Mouse (Mus musculus): Measurements from ENCODE around the gene March10.

The March10 gene

DNA sequence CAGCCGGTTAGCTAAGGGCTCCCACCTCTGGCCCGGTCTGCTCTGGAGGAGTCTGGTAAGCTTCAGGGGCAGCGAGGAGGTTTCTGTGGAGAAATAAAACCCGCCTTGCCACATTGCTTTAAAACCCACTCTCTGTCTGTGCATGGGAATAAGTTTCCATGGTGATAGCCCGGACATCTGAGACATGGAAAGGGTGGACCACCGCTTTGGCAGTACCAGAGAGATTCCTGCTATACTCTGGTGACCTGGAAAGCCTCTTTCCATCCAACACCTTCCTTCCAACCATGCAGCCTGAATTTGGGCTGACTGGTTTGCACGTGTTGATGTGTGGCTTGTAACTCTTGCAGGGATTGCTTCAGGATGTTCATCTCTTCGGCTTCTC lies 142.9 kb downstream of the March10 start:
- no peak for DNase-seq (ENCODE audit: low read depth, low spot score)

- no peak for DNase-seq (ENCODE audit: low read depth, low spot score)
Observed at GRCm38 (mm10) chr11:105312972-105313632, 143.4 kb downstream of the March10 start.

GRCm38 (mm10) chr11:105312311-105312942 lies 144.1 kb downstream of the March10 start:
- DNase-seq (ENCODE audit: low read depth, low spot score), result no peak

DNA sequence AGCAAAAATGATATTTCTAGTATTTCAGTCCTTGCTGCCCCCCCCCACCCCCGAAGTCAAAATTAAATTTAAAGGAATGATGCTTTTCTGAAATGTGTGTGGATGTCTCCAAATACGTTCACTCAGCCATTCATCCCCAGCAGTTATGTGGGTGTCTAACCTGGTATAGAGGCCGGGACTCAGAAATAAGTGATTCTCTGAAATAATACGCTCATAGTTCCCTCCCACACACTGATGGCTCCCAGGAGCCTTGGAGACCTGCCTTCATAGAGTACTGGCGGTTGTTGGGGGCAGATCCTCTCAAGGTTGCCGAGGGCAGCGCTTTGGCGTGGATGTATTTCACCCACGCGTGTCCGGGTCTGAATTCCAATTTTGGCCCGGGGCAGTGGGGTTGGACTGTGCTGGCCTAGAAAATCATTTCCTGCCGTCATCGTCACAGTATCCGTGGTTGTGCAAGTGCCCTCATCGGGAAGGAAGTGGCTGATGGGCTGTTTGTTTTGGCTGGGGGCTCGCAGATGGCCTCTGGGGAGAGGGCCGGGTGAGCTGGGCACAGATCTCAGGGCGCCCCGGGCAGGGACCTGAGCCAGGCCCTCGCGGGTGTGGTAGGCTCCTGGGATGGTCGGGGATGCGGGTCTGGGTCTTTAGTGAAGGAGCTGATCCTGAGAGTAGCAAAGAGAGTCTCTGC lies 145.1 kb downstream of the March10 start:
- no peak for DNase-seq (ENCODE audit: low read depth, low spot score)
